Mouse (Mus musculus) midbrain, embryonic 11.5 days (tissue): ENCODE measurements around the gene Rnf41. TPM values are rescaled to one million over a fixed set of nuclear protein-coding genes. Genes with fewer than 3 reads are reported as not detected.

ENCODE experiments used
- ATAC-seq: fragments of 200-750 bp; cut with Nextera tagmentation; 2 replicates; pipeline ENCODE4 v1.8.0; 2017; ENCODE audit warnings: moderate TSS enrichment, moderate library complexity; ENCODE audit not compliant: low FRiP score
- DNase-seq: peaks from one replicate; pipeline ENCODE4 v3.0.0; 2015; ENCODE audit warnings: low spot score; ENCODE audit errors: missing footprints
- H3K27ac ChIP-seq: fragments of 300-500 bp; sonication (generic); 2 replicates; pipeline ENCODE4 v1.5.1; 2014; ENCODE audit warnings: low read depth, low read length
- H3K27me3 ChIP-seq: fragments of 300-500 bp; sonication (generic); 2 replicates; pipeline ENCODE4 v1.6.1; 2014; ENCODE audit warnings: mild to moderate bottlenecking, low read length, moderate library complexity, mixed read lengths; ENCODE audit not compliant: control insufficient read depth, insufficient read depth
- H3K36me3 ChIP-seq: fragments of 300-500 bp; sonication (generic); 2 replicates; pipeline ENCODE4 v1.6.1; 2014; ENCODE audit warnings: mild to moderate bottlenecking, low read length, moderate library complexity, mixed read lengths; ENCODE audit not compliant: control insufficient read depth, insufficient read depth
- H3K4me1 ChIP-seq: fragments of 300-500 bp; sonication (generic); 2 replicates; pipeline ENCODE4 v1.6.1; 2014; ENCODE audit warnings: low read length; ENCODE audit not compliant: control insufficient read depth, insufficient read depth
- H3K4me2 ChIP-seq: fragments of 300-500 bp; sonication (generic); 2 replicates; pipeline ENCODE4 v1.6.1; 2014; ENCODE audit warnings: mild to moderate bottlenecking, moderate library complexity
- H3K4me3 ChIP-seq: fragments of 300-500 bp; sonication (generic); 2 replicates; pipeline ENCODE4 v1.5.1; 2014; ENCODE audit warnings: low read depth, low read length
- H3K9ac ChIP-seq: fragments of 300-500 bp; sonication (generic); 2 replicates; pipeline ENCODE4 v1.6.1; 2014; ENCODE audit warnings: low read length
- H3K9me3 ChIP-seq: fragments of 300-500 bp; sonication (generic); 2 replicates; pipeline ENCODE4 v1.6.1; 2016; ENCODE audit warnings: low read length; ENCODE audit not compliant: control insufficient read depth
- WGBS: fragments of 180-500 bp; shearing (Covaris S2); extraction: QIAGEN DNeasy Blood & Tissue Kit; methylation state at CpG from one replicate; pipeline ENCODE4 v1.1.7; 2014; 5-methylcytosine and 5-hydroxymethylcytosine counted together
- polyA plus RNA-seq: library from polyadenylated mRNA; unstranded; fragments of >200 nt; fragmentation: Nextera tagmentation; extraction: Ambion mirVana; gene quantifications from 2 replicates; pipeline ENCODE4 v1.2.1, GENCODE M21; 2014

The Rnf41 gene
- polyA plus RNA-seq: 43.1 and 43.8 TPM in 2 replicates

DNA sequence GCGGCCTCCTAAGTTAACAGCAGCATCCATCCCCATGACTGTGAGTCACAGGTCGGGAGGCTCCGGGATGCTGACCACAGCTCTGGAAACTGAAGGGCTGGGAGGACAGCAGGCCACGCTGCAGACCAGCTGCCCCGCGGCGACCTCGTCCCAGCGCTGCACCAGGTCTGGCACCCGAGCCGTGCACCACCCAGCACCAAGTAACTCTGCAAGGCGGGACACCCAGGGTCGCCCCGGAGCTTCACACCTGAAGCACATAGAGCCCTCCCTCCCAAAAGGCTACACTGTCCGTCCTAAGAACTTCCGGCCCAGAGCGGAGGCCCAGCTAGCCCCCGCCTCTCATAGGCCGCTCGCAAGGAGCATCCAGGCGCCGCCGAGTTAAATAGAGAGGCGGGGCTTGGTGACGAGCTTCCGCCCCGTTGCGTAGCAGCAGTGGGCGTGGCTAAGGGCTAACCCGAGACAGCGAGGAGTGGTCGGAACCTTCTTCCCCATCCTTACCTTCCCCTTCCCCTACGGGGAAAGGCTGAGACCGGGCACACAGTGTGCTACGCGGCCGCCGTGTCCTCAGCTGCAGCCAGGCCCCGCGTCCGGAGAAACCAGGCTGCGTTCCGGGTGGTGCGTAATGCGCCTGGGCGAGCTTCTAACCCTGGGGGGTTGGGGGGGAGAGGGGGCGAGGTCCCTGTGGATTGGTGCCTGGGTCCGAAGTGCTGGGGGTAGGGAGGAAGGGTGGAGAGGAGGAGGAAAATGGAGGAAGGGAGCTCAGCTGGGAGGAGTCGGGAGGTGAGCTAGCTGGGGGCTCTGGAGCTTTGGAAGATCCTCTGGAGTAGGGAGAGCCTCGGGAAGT, at the start of gene Rnf41, which contains the start of gene Nabp2:
TSS of gene Rnf41 (plus strand) at position 447 of the 844 bp plus-strand sequence.
TSS of gene Nabp2 (minus strand) at position 282 of the 844 bp plus-strand sequence.
- H3K9me3 ChIP-seq: no peaks in the 10 kb centered on the region
- H3K27ac ChIP-seq: peak within 1 kb of the TSS; percentile 84
- H3K9ac ChIP-seq: peak within 1 kb of the TSS; percentile 88
- WGBS: under 1% methylated on average over 50 of the region's 50 CpGs
- peak within 1 kb of the TSS; percentile 90 for H3K4me2 ChIP-seq
- no peaks in the 10 kb centered on the region for H3K27me3 ChIP-seq
- DNase-seq: peak; percentile 100
- peaks cover 2% of the 10 kb centered on the region; the same call in 1 of the 2 replicates for H3K36me3 ChIP-seq
- peaks cover 24% of the 10 kb centered on the region for H3K4me1 ChIP-seq
- peak; percentile 88 for ATAC-seq
- H3K4me3 ChIP-seq: peak within 1 kb of the TSS; percentile 90

DNA sequence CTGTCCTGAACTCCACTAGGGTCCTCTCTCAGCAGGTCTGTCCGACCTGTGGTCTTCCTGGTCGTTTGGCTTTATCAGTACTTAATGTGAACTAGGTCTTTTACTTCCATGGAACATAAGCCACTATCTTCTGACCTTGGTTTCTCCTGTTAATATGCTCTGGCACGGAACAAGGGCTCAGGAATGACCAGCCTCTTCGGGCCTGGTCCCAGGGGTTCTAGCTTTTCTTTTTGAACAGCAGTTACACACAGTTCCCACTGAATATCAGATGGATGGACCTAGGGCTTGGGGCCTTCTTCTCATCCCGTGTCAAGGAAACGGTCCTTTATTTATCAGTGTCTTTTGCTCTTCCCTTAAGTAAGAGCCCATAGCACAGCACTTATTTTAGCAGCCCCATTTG, 49.6 kb upstream of the Rnf41 start:
- DNase-seq: no peak

DNA sequence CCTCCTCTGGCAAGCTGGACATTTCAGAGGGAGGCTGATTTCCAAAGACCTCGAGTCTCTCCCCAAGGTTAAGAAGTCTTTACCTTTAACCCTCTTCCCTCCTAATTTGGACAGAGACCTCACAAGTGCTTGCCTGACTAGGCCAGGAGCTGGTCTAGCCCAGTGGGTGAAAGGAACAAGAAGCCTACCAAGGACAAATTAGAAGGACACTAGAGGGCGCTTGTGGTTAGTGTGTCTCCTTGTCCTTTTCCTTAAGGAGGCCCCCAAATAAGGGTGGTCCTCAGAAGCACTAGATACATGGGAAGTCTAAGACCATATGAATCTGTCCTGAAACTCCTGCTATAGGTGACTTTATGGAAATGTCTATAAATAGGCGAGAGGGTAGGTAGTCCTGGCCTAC, 48.9 kb upstream of the Rnf41 start:
- 47% methylated on average over 3 of the region's 3 CpGs for WGBS
- Histone ChIP-seq H3K9me3 (no peaks in the 10 kb centered on the region), H3K4me2 (no peak overlapping the region), H3K36me3 (peaks cover 32% of the 10 kb centered on the region), H3K4me3 (no peak overlapping the region), H3K9ac (no peak overlapping the region), H3K4me1 (no peaks in the 10 kb centered on the region), H3K27me3 (no peaks in the 10 kb centered on the region), H3K27ac (no peak overlapping the region)
- no peak for DNase-seq
- ATAC-seq: no peak

More for the DNA sequence above, 49.6 kb upstream of the Rnf41 start:
- H3K36me3 ChIP-seq: peaks cover 36% of the 10 kb centered on the region
- no peaks in the 10 kb centered on the region for H3K9me3 ChIP-seq
- H3K27ac ChIP-seq: no peak overlapping the region
- no peak for ATAC-seq
- H3K27me3 ChIP-seq: no peaks in the 10 kb centered on the region
- H3K4me1 ChIP-seq: no peaks in the 10 kb centered on the region
- 92% methylated on average over 6 of the region's 6 CpGs for WGBS
- no peak overlapping the region for H3K4me2 ChIP-seq
- no peak overlapping the region for H3K9ac ChIP-seq
- H3K4me3 ChIP-seq: no peak overlapping the region

DNA sequence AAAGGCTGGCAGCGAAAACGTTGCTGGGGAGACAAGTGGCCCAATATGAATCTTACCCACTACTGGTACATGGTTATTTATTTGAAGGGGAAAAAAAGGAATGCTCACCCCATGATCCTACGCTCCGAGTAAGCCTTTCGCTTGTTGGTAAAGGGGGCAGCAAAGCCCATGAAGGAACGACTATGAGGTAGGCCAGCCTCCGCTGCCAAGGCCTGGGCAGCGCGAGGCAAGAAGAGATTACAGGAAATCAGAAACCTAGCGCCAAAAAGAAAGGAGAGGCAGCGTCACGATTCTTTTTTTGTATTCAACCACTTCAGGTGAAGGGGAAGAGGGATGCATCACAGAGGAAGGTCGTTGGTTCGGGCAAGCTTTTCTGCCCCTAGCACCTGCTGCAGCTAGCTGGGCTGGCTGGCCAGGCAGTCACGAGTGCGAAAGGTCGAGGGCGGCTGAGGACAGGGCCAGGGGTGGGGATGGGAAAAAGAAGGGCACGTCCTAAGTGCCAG, 43.5 kb upstream of the Rnf41 start:
- H3K36me3 ChIP-seq: peaks cover 5% of the 10 kb centered on the region; the same call in 1 of the 2 replicates
- H3K27ac ChIP-seq: peak overlapping the region; percentile 86
- H3K9ac ChIP-seq: peak overlapping the region; percentile 66
- no peaks in the 10 kb centered on the region for H3K9me3 ChIP-seq
- peak; percentile 89 for DNase-seq
- H3K4me1 ChIP-seq: peaks cover 8% of the 10 kb centered on the region
- no peaks in the 10 kb centered on the region for H3K27me3 ChIP-seq
- peak overlapping the region; percentile 68 for H3K4me2 ChIP-seq
- ATAC-seq: no peak
- H3K4me3 ChIP-seq: peak overlapping the region; percentile 59
- 17% methylated on average over 19 of the region's 19 CpGs for WGBS

DNA sequence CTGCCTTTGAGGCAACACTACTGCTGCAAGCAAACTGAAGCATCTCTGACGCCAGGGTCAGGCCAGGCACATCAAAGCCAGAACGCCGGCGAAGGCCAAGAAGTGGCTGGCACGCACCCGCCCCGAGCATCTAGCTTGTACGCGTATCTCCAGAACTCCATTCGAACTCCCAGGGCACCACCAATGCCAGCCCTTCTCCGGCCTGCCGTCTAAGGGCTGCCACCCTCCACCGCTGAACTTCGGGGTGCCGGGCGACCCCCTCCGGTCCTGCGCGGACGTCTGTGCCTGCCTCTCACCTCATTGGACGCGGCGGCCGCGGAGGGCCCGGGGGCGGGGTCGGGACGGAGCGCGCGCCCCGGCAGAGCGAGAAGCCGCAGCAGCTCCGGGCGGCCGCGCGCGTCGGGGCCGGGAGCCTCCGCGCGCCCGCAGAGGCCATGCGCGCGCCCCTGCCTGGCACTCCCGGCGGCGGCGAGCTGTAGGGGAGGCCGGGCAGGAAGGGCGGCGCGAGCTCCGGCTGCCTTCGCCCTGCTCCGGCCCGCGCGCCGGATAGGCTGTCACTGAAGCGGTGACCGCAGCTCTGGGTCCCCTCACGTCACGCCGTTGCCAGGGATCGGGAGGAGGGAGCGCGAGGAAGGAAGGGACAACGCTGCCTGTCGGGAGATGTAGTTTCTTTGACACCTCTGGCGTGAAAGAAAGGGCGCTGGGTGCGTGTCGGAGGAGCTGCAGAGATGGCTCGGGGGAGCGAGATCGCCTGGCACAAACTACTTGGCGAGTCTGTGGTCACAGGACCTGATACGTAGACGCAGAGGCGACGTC, 42.8 kb upstream of the Rnf41 start, which contains the start of gene Coq10a:
TSS of gene Coq10a (minus strand) at position 596 of the 816 bp plus-strand sequence.
- under 1% methylated on average over 87 of the region's 87 CpGs for WGBS
- H3K9ac ChIP-seq: peak within 1 kb of the TSS; percentile 66
- peak within 1 kb of the TSS; percentile 86 for H3K27ac ChIP-seq
- ATAC-seq: peak; percentile 96
- H3K4me3 ChIP-seq: peak within 1 kb of the TSS; percentile 59
- peaks cover 8% of the 10 kb centered on the region for H3K4me1 ChIP-seq
- H3K9me3 ChIP-seq: no peaks in the 10 kb centered on the region
- peak within 1 kb of the TSS; percentile 68 for H3K4me2 ChIP-seq
- peak; percentile 98 for DNase-seq
- H3K27me3 ChIP-seq: no peaks in the 10 kb centered on the region
- H3K36me3 ChIP-seq: peaks cover 3% of the 10 kb centered on the region; the same call in 1 of the 2 replicates

DNA sequence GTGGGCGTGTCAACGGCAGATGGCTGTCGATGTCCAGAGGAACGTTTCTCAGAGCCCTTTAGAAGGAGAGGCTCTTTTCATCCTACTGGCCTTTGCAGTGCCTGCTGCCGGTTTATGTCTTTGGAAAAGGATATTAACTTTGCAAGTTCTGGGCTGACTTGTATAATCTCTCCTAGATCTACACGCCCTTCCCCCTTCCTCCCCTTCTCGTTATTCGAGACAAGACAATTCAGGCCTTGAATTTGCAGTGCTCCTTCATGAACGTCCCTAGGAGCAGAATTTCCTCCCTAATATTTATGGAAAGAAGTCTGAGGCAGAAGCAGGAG, 42.3 kb upstream of the Rnf41 start:
- WGBS: 10% methylated on average over 9 of the region's 9 CpGs
- peaks cover 8% of the 10 kb centered on the region for H3K4me1 ChIP-seq
- no peaks in the 10 kb centered on the region for H3K27me3 ChIP-seq
- H3K9ac ChIP-seq: peak overlapping the region; percentile 66
- H3K4me3 ChIP-seq: peak overlapping the region; percentile 59
- peak overlapping the region; percentile 86 for H3K27ac ChIP-seq
- H3K4me2 ChIP-seq: peak overlapping the region; percentile 68
- H3K36me3 ChIP-seq: peaks cover 3% of the 10 kb centered on the region; the same call in 1 of the 2 replicates
- DNase-seq (no peak), ATAC-seq (no peak)
- no peaks in the 10 kb centered on the region for H3K9me3 ChIP-seq

DNA sequence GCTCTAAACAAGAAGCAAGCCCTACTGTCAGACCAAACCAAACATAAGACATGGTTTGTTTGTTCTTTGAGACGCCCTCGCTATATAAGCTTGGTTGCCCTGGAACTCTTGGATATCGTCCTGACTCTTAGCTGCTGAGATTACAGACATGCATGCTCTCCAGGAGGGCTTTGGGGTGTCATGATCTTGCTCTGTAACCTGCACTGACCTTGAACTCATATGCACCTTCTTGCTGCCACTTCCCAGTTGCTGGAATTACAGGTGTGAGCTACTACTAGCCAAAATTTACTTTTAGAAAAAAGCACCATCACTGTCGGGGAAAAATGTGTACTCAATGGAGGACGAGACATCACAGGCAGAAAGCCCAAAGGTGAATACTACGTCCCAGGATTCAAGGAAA, 41.9 kb upstream of the Rnf41 start:
- 82% methylated on average over 6 of the region's 6 CpGs for WGBS
- ATAC-seq (no peak), DNase-seq (no peak)
- Histone ChIP-seq H3K4me3 (peak overlapping the region; percentile 59), H3K4me2 (peak overlapping the region; percentile 68), H3K27ac (peak overlapping the region; percentile 86), H3K9ac (peak overlapping the region; percentile 66), H3K9me3 (no peaks in the 10 kb centered on the region), H3K27me3 (no peaks in the 10 kb centered on the region), H3K4me1 (peaks cover 8% of the 10 kb centered on the region), H3K36me3 (peaks cover 3% of the 10 kb centered on the region; the same call in 1 of the 2 replicates)

DNA sequence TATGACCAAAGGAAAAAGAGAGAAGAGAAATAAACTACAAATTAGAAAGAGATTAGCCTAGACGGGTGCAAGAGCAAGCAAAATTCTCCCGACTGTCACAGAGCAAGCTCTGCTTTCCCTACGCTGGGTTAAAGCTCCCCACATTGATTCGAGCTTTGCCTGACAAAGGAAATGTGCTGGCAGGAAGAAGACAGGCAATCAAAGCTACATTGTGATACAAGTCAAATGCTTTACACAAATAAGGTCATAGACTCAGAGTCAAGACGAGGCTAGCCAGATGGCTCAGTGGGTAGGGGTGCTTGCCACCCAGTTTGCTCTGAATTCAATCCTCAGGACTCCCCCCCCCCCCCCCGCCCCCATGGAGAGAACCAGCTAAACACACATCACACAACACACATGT, 41.4 kb upstream of the Rnf41 start:
- Histone ChIP-seq H3K4me1 (peaks cover 8% of the 10 kb centered on the region), H3K36me3 (peaks cover 3% of the 10 kb centered on the region; the same call in 1 of the 2 replicates), H3K4me3 (no peak overlapping the region), H3K9me3 (no peaks in the 10 kb centered on the region), H3K4me2 (no peak overlapping the region), H3K9ac (no peak overlapping the region), H3K27me3 (no peaks in the 10 kb centered on the region), H3K27ac (no peak overlapping the region)
- DNase-seq (no peak), ATAC-seq (no peak)
- WGBS: 67% methylated on average over 5 of the region's 6 CpGs
